Mouse (Mus musculus) MEL (cell line): ENCODE measurements around the gene Btg1. TPM values are rescaled to one million over a fixed set of nuclear protein-coding genes. Genes with fewer than 3 reads are reported as not detected.

ENCODE experiments used
- DNase-seq: peaks from one replicate; pipeline ENCODE4 v3.0.0; 2011; ENCODE audit warnings: low read depth, low spot score
- H3K27ac ChIP-seq: 2 replicates; pipeline ENCODE4 v1.5.1; 2012; ENCODE audit warnings: low read depth, mild to moderate bottlenecking, control low read depth, low read length, moderate library complexity; ENCODE audit not compliant: control insufficient read depth
- H3K27me3 ChIP-seq, 2 experiments: fragments of 150-350 bp in 1 of 2; sonication (generic) in 1 of 2; 2 replicates each; pipeline ENCODE4 v1.6.1; 2012; ENCODE audit warnings: low read length in 2 of 2, mild to moderate bottlenecking in 2 of 2, improper control_type of control experiment in 1 of 2, moderate library complexity in 1 of 2; ENCODE audit not compliant: insufficient read depth in 2 of 2, control insufficient read depth in 1 of 2
- H3K36me3 ChIP-seq, 2 experiments: 2 replicates each; pipeline ENCODE4 v1.6.1; 2012 to 2014; ENCODE audit warnings: low read length in 2 of 2, improper control_type of control experiment in 1 of 2, inconsistent platforms in 1 of 2, mild to moderate bottlenecking in 1 of 2; ENCODE audit not compliant: insufficient read depth in 2 of 2, control insufficient read depth in 1 of 2
- H3K4me1 ChIP-seq, 2 experiments: fragments of 150-350 bp in 1 of 2; sonication (generic) in 1 of 2; 2 replicates each; pipeline ENCODE4 v1.6.1; 2012; ENCODE audit warnings: low read length in 2 of 2, improper control_type of control experiment in 1 of 2, mild to moderate bottlenecking in 1 of 2; ENCODE audit not compliant: insufficient read depth in 2 of 2, control insufficient read depth in 1 of 2
- H3K4me3 ChIP-seq, 2 experiments: fragments of 150-350 bp in 1 of 2; sonication (generic) in 1 of 2; 2 replicates each; pipeline ENCODE4 v1.5.1; 2012; ENCODE audit warnings: low read depth in 2 of 2, low read length in 2 of 2, mild to moderate bottlenecking in 2 of 2, moderate library complexity in 2 of 2, control low read depth in 1 of 2, improper control_type of control experiment in 1 of 2; ENCODE audit not compliant: control insufficient read depth in 1 of 2, insufficient read depth in 1 of 2
- H3K79me2 ChIP-seq: 2 replicates; pipeline ENCODE4 v1.6.1; 2012; ENCODE audit warnings: mild to moderate bottlenecking, low read length, moderate library complexity; ENCODE audit not compliant: control insufficient read depth, poor library complexity, insufficient read depth
- H3K9ac ChIP-seq: 2 replicates; pipeline ENCODE4 v1.6.1; 2012; ENCODE audit warnings: low read depth, mild to moderate bottlenecking, control low read depth, low read length, moderate library complexity; ENCODE audit not compliant: control insufficient read depth, poor library complexity, severe bottlenecking
- H3K9me3 ChIP-seq: fragments of 150-350 bp; sonication (generic); replicated peaks from 2 replicates; pipeline ENCODE4 v1.6.1; 2012; ENCODE audit warnings: mild to moderate bottlenecking, low read length, improper control_type of control experiment, moderate library complexity; ENCODE audit not compliant: insufficient read depth
- CHD1 ChIP-seq: IDR thresholded peaks from 2 replicates; pipeline ENCODE4 v1.6.1; 2012; ENCODE audit warnings: low read depth, mild to moderate bottlenecking, inconsistent platforms, low read length, improper control_type of control experiment
- ELF1 ChIP-seq: IDR thresholded peaks from 2 replicates; pipeline ENCODE4 v1.6.1; 2014; ENCODE audit warnings: low read depth, mild to moderate bottlenecking, inconsistent platforms, low read length, improper control_type of control experiment, moderate library complexity
- EP300 ChIP-seq, 2 experiments: IDR thresholded peaks; 2 replicates each; pipeline ENCODE4 v1.6.1; 2011; ENCODE audit warnings: improper control_type of control experiment in 2 of 2, low read length in 2 of 2, low read depth in 1 of 2, mild to moderate bottlenecking in 1 of 2
- GABPA ChIP-seq: IDR thresholded peaks from 2 replicates; pipeline ENCODE4 v1.6.1; 2012; ENCODE audit warnings: low read depth, mild to moderate bottlenecking, inconsistent platforms, low read length, improper control_type of control experiment, moderate library complexity
- JUND ChIP-seq: IDR thresholded peaks from 2 replicates; pipeline ENCODE4 v1.6.1; 2011; ENCODE audit warnings: low read depth, mild to moderate bottlenecking, improper control_type of control experiment, low read length
- KAT2A ChIP-seq: conservative IDR thresholded peaks from 2 replicates; pipeline ENCODE4 v1.6.1; 2012; ENCODE audit warnings: low read depth, low read length, improper control_type of control experiment, inconsistent platforms
- MAX ChIP-seq: IDR thresholded peaks from 2 replicates; pipeline ENCODE4 v1.6.1; 2011; ENCODE audit warnings: low read length, improper control_type of control experiment
- MYB ChIP-seq: IDR thresholded peaks from 2 replicates; pipeline ENCODE4 v1.6.1; 2011; ENCODE audit warnings: mild to moderate bottlenecking, low read depth, low read length, improper control_type of control experiment
- MYC ChIP-seq: IDR thresholded peaks from 2 replicates; pipeline ENCODE4 v1.6.1; 2011; ENCODE audit warnings: low read depth, mild to moderate bottlenecking, low read length, improper control_type of control experiment, moderate library complexity
- POLR2A ChIP-seq, 2 experiments: IDR thresholded peaks; 2 replicates each; pipeline ENCODE4 v1.6.1; 2011 to 2012; ENCODE audit warnings: low read length in 2 of 2, mild to moderate bottlenecking in 2 of 2, control low read depth in 1 of 2, improper control_type of control experiment in 1 of 2, low read depth in 1 of 2, moderate library complexity in 1 of 2; ENCODE audit not compliant: control insufficient read depth in 1 of 2, insufficient read depth in 1 of 2, poor library complexity in 1 of 2
- POLR2AphosphoS2 ChIP-seq: IDR thresholded peaks from 2 replicates; pipeline ENCODE4 v1.6.1; 2011; ENCODE audit warnings: low read length, improper control_type of control experiment
- RAD21 ChIP-seq: IDR thresholded peaks from 2 replicates; pipeline ENCODE4 v1.6.1; 2011; ENCODE audit warnings: mild to moderate bottlenecking, low read depth, low read length, improper control_type of control experiment
- SIN3A ChIP-seq: IDR thresholded peaks from 2 replicates; pipeline ENCODE4 v1.6.1; 2012; ENCODE audit warnings: low read length, improper control_type of control experiment, inconsistent platforms
- TBP ChIP-seq: IDR thresholded peaks from 2 replicates; pipeline ENCODE4 v1.8.0; 2011; ENCODE audit warnings: low read depth, low read length, improper control_type of control experiment
- TCF12 ChIP-seq: IDR thresholded peaks from 2 replicates; pipeline ENCODE4 v1.6.1; 2014; ENCODE audit warnings: low read depth, mild to moderate bottlenecking, inconsistent platforms, low read length, improper control_type of control experiment, moderate library complexity
- USF1 ChIP-seq: IDR thresholded peaks from 2 replicates; pipeline ENCODE4 v1.6.1; 2014; ENCODE audit warnings: low read depth, mild to moderate bottlenecking, inconsistent platforms, low read length, improper control_type of control experiment, moderate library complexity
- USF2 ChIP-seq, 2 experiments: IDR thresholded peaks; 2 replicates each; pipeline ENCODE4 v1.6.1; 2011 to 2012; ENCODE audit warnings: improper control_type of control experiment in 2 of 2, low read length in 2 of 2, borderline replicate concordance in 1 of 2, inconsistent platforms in 1 of 2, low read depth in 1 of 2, mild to moderate bottlenecking in 1 of 2; ENCODE audit not compliant: insufficient read depth in 1 of 2
- ZKSCAN1 ChIP-seq: IDR thresholded peaks from 2 replicates; pipeline ENCODE4 v1.6.1; 2012; ENCODE audit warnings: low read depth, mild to moderate bottlenecking, inconsistent platforms, low read length, improper control_type of control experiment, moderate library complexity
- ZMIZ1 ChIP-seq: IDR thresholded peaks from 2 replicates; pipeline ENCODE4 v1.6.1; 2012; ENCODE audit warnings: low read depth, mild to moderate bottlenecking, inconsistent platforms, low read length, improper control_type of control experiment, moderate library complexity
- polyA plus RNA-seq, 2 experiments: library from polyadenylated mRNA; stranded (reverse) in 1 of 2; unstranded in 1 of 2; fragments of >175 nt in 1 of 2; fragments of >200 nt in 1 of 2; gene quantifications; 2 replicates each; pipeline versions ENCODE4 v1.2.1 to v1.2.4; 2012; ENCODE audit warnings: low replicate concordance in 2 of 2, low read depth in 1 of 2; ENCODE audit not compliant: insufficient read length in 2 of 2, insufficient read depth in 1 of 2, missing spikeins in 1 of 2
- total RNA-seq: library from RNA; depleted of rRNA; stranded (reverse); fragments of 300-350 nt; gene quantifications from 2 replicates; pipeline ENCODE4 v1.2.3, GENCODE M21; 2012

Gene Btg1
- total and polyA plus RNA-seq, 3 experiments = 2.0 to 4.8 TPM; not detected in 1

DNA sequence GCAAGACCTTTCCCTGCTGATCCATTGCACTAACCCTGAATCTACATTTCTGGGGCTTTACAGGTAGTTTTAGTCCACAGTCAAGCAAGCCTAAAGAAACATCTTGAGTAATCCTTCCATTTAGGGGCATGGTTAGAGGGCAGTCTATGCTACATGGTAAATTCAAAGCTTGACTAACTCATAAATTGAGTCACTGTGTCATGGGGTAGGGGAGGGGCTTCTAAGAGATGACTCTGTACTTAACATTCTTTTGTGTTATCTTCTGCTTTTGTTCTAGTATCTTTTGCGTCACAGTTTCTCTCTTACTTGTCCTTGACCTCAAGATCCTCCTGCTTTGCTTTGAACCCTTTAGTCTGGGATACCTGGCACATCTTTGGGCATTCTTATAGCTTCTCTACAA lies 11.6 kb upstream of the Btg1 start:
- Histone ChIP-seq H3K79me2 (no peaks in the 10 kb centered on the region), H3K27ac (no peak overlapping the region), H3K27me3 (no peaks in the 10 kb centered on the region), H3K9ac (no peak overlapping the region), H3K4me1 (peaks cover 7 to 18% of the 10 kb centered on the region in 2 experiments; a peak in 3 of 4 replicates), H3K4me3 (no peak overlapping the region), H3K36me3 (peaks cover 0 to 11% of the 10 kb centered on the region in 2 experiments; a peak in 2 of 4 replicates), H3K9me3 (no peaks in the 10 kb centered on the region)
- TF ChIP-seq CHD1 (no peak), TCF12 (no peak), RAD21 (no peak), MYB (no peak), EP300 (IDR thresholded peaks at IDR 0.05; ENCODE audit: low read depth in 1 of 2, low read length in 2 of 2) (no peak), KAT2A (no peak), SIN3A (no peak), JUND (no peak), ZMIZ1 (no peak), POLR2A (IDR thresholded peaks at IDR 0.05; ENCODE audit: control insufficient read depth in 1 of 2, insufficient read depth in 1 of 2, low read depth in 1 of 2, low read length in 2 of 2, poor library complexity in 1 of 2) (no peak)
- no peak for DNase-seq

DNA sequence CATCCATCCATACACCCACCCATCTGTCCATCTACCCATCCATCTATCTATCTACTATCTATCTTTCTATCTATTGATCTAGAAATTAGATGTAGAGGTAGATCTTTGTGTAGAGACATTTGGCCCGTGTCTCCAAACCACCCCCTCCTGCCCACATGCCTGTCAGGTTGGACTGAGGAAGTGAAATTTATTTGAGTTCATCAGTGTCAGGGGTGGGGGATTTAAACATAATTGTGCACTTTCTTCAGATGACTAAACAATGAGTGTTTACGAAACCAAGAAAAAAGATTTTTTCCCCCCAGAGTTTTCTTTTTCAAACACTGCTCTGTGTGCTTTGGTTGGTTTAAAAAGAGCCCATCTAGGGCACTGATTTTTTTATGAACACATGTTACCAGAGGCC lies 10.9 kb upstream of the Btg1 start:
- Histone ChIP-seq H3K9me3 (no peaks in the 10 kb centered on the region), H3K9ac (no peak overlapping the region), H3K79me2 (no peaks in the 10 kb centered on the region), H3K4me3 (no peak overlapping the region)
- TF ChIP-seq TCF12 = no peak
- no peak for TF ChIP-seq POLR2AphosphoS2
- no peak for TF ChIP-seq MYB
- TF ChIP-seq ZKSCAN1 = no peak
- no peak for TF ChIP-seq TBP
- TF ChIP-seq KAT2A = no peak
- TF ChIP-seq USF2 (IDR thresholded peaks at IDR 0.05; ENCODE audit: borderline replicate concordance in 1 of 2, insufficient read depth in 1 of 2, low read depth in 1 of 2, low read length in 2 of 2) = no peak
- no peak for TF ChIP-seq MAX
- TF ChIP-seq SIN3A = no peak
- TF ChIP-seq USF1 = no peak
- no peak for TF ChIP-seq GABPA
- no peak for TF ChIP-seq ELF1
- TF ChIP-seq RAD21 = no peak
- no peak for TF ChIP-seq MYC
- TF ChIP-seq, all 39 proteins: peak for 0
- H3K36me3 ChIP-seq = peaks cover 0 to 11% of the 10 kb centered on the region in 2 experiments; a peak in 2 of 4 replicates
- no peaks in the 10 kb centered on the region for H3K27me3 ChIP-seq
- H3K27ac ChIP-seq = no peak overlapping the region
- H3K4me1 ChIP-seq = peaks cover 7 to 18% of the 10 kb centered on the region in 2 experiments; a peak in 3 of 4 replicates
- DNase-seq = no peak
